Mouse (Mus musculus) lung, embryonic 14.5 days (tissue): ENCODE data around the gene Runx2. TPM values are rescaled to one million over a fixed set of nuclear protein-coding genes. Genes with fewer than 3 reads are reported as not detected.
A peak's percentile ranks its signal among the peaks of the same experiment; 100 is the strongest.

Experiments used
- ATAC-seq: fragments of 200-750 bp; cut with Nextera tagmentation; 2 replicates; pipeline ENCODE4 v1.8.0; 2017; ENCODE audit warnings: mild to moderate bottlenecking, moderate TSS enrichment, moderate library complexity; ENCODE audit not compliant: insufficient read depth
- DNase-seq: peaks from one replicate; pipeline ENCODE4 v3.0.0-alpha.2; 2015
- H3K27ac ChIP-seq: fragments of 300-500 bp; sonication (generic); 2 replicates; pipeline ENCODE4 v1.5.1; 2014; ENCODE audit warnings: low read depth, mild to moderate bottlenecking, moderate library complexity
- H3K27me3 ChIP-seq: fragments of 300-500 bp; sonication (generic); 2 replicates; pipeline ENCODE4 v1.6.1; 2014; ENCODE audit warnings: low read length, control low read depth; ENCODE audit not compliant: insufficient read depth
- H3K36me3 ChIP-seq: fragments of 300-500 bp; sonication (generic); 2 replicates; pipeline ENCODE4 v1.6.1; 2014; ENCODE audit warnings: control low read depth; ENCODE audit not compliant: insufficient read depth
- H3K4me1 ChIP-seq: fragments of 300-500 bp; sonication (generic); 2 replicates; pipeline ENCODE4 v1.6.1; 2014; ENCODE audit warnings: antibody characterized with exemption, control low read depth; ENCODE audit not compliant: insufficient read depth
- H3K4me2 ChIP-seq: fragments of 300-500 bp; sonication (generic); 2 replicates; pipeline ENCODE4 v1.6.1; 2014; ENCODE audit warnings: mild to moderate bottlenecking
- H3K4me3 ChIP-seq: fragments of 300-500 bp; sonication (generic); 2 replicates; pipeline ENCODE4 v1.5.1; 2014; ENCODE audit warnings: low read depth, low read length
- H3K9ac ChIP-seq: fragments of 300-500 bp; sonication (generic); 2 replicates; pipeline ENCODE4 v1.6.1; 2014
- H3K9me3 ChIP-seq: fragments of 300-500 bp; sonication (generic); 2 replicates; pipeline ENCODE4 v1.6.1; 2016; ENCODE audit warnings: low read depth, low read length, control low read depth
- CTCF ChIP-seq: IDR thresholded peaks from 2 replicates; pipeline ENCODE4 v1.5.1; 2016; ENCODE audit warnings: antibody characterized with exemption, low read depth
- WGBS: fragments of 180-500 bp; shearing (Covaris S2); extraction: QIAGEN DNeasy Blood & Tissue Kit; methylation state at CpG from one replicate; pipeline ENCODE4 v1.1.7; 2014; 5-methylcytosine and 5-hydroxymethylcytosine counted together
- polyA plus RNA-seq: library from polyadenylated mRNA; unstranded; fragments of >200 nt; fragmentation: Nextera tagmentation; extraction: Ambion mirVana; gene quantifications from 2 replicates; pipeline ENCODE4 v1.2.1, GENCODE M21; 2014

Runx2 gene
- polyA plus RNA-seq, 1 experiment from 2014 or later = 1.3 TPM

- H3K9ac ChIP-seq = no peak overlapping the region
- no peak for TF ChIP-seq CTCF
- H3K9me3 ChIP-seq = no peaks in the 10 kb centered on the region
- peak overlapping the region; percentile 62; the same call in 1 of the 2 replicates for H3K27ac ChIP-seq
- ATAC-seq = peak; percentile 60; the same call in 1 of the 2 replicates
- peak overlapping the region; percentile 43 for H3K4me2 ChIP-seq
- 20% methylated on average over 2 of the region's 2 CpGs for WGBS
- H3K36me3 ChIP-seq = no peaks in the 10 kb centered on the region
- peaks cover 7% of the 10 kb centered on the region; the same call in 1 of the 2 replicates for H3K4me1 ChIP-seq
- DNase-seq = no peak
- H3K27me3 ChIP-seq = no peaks in the 10 kb centered on the region
- H3K4me3 ChIP-seq = no peak overlapping the region
Measured at GRCm38 (mm10) chr17:44623707-44624106, 190.9 kb downstream of the Runx2 start.

GRCm38 (mm10) chr17:44623271-44623670 lies 191.3 kb downstream of the Runx2 start:
- ATAC-seq = 0 out of 2 replicates have a peak, but pooled peaks have one; percentile 13
- DNase-seq = peak; percentile 71
- Histone ChIP-seq H3K4me1 (peaks cover 7% of the 10 kb centered on the region; the same call in 1 of the 2 replicates), H3K27me3 (no peaks in the 10 kb centered on the region), H3K4me2 (peak overlapping the region; percentile 43), H3K4me3 (no peak overlapping the region), H3K36me3 (no peaks in the 10 kb centered on the region), H3K9me3 (no peaks in the 10 kb centered on the region), H3K27ac (peak overlapping the region; percentile 62), H3K9ac (no peak overlapping the region)
- WGBS = 21% methylated on average over 8 of the region's 8 CpGs
- no peak for TF ChIP-seq CTCF

GRCm38 (mm10) chr17:44620456-44620855 lies 194.1 kb downstream of the Runx2 start:
- DNase-seq (no peak), ATAC-seq (no peak)
- H3K4me2 ChIP-seq = no peak overlapping the region
- no peak overlapping the region for H3K9ac ChIP-seq
- H3K27ac ChIP-seq = no peak overlapping the region
- 86% methylated on average over 2 of the region's 2 CpGs for WGBS
- no peaks in the 10 kb centered on the region for H3K9me3 ChIP-seq
- no peaks in the 10 kb centered on the region for H3K36me3 ChIP-seq
- no peaks in the 10 kb centered on the region for H3K27me3 ChIP-seq
- peaks cover 7% of the 10 kb centered on the region for H3K4me1 ChIP-seq
- no peak overlapping the region for H3K4me3 ChIP-seq
- TF ChIP-seq CTCF = no peak

GRCm38 (mm10) chr17:44618691-44619090 lies 195.9 kb downstream of the Runx2 start:
- H3K4me3 ChIP-seq = 0 out of 2 replicates have a peak overlapping the region, but pooled peaks have one; percentile 8
- H3K36me3 ChIP-seq = no peaks in the 10 kb centered on the region
- ATAC-seq = no peak
- H3K4me1 ChIP-seq = peaks cover 4% of the 10 kb centered on the region
- TF ChIP-seq CTCF = no peak
- no peaks in the 10 kb centered on the region for H3K9me3 ChIP-seq
- no peaks in the 10 kb centered on the region for H3K27me3 ChIP-seq
- peak overlapping the region; percentile 49 for H3K4me2 ChIP-seq
- no peak overlapping the region for H3K9ac ChIP-seq
- H3K27ac ChIP-seq = peak overlapping the region; percentile 61; the same call in 1 of the 2 replicates
- WGBS = 30% methylated on average over 11 of the region's 11 CpGs
- DNase-seq = peak; percentile 76

- Histone ChIP-seq H3K4me2 (peak overlapping the region; percentile 49), H3K4me1 (no peaks in the 10 kb centered on the region; the same call in none of the 2 replicates), H3K9me3 (no peaks in the 10 kb centered on the region), H3K36me3 (no peaks in the 10 kb centered on the region), H3K27ac (peak overlapping the region; percentile 61; the same call in 1 of the 2 replicates), H3K4me3 (no peak overlapping the region), H3K27me3 (no peaks in the 10 kb centered on the region), H3K9ac (no peak overlapping the region; the same call in 1 of the 2 replicates)
- 33% methylated on average over 10 of the region's 10 CpGs for WGBS
- no peak for TF ChIP-seq CTCF
- peak; percentile 92 for ATAC-seq
- peak; percentile 78 for DNase-seq
Measured at GRCm38 (mm10) chr17:44618175-44618574, 196.4 kb downstream of the Runx2 start.

- peak; percentile 36 for DNase-seq
- no peak overlapping the region for H3K4me3 ChIP-seq
- peak overlapping the region; percentile 61; the same call in 1 of the 2 replicates for H3K27ac ChIP-seq
- H3K4me2 ChIP-seq = peak overlapping the region; percentile 49; the same call in 1 of the 2 replicates
- no peak overlapping the region; the same call in 1 of the 2 replicates for H3K9ac ChIP-seq
- no peaks in the 10 kb centered on the region for H3K27me3 ChIP-seq
- TF ChIP-seq CTCF = no peak
- no peaks in the 10 kb centered on the region for H3K9me3 ChIP-seq
- H3K4me1 ChIP-seq = no peaks in the 10 kb centered on the region; the same call in none of the 2 replicates
- peak; percentile 30; the same call in 1 of the 2 replicates for ATAC-seq
- 24% methylated on average over 2 of the region's 2 CpGs for WGBS
- H3K36me3 ChIP-seq = no peaks in the 10 kb centered on the region
Measured at GRCm38 (mm10) chr17:44617741-44618140, 196.9 kb downstream of the Runx2 start.

GRCm38 (mm10) chr17:44613716-44614715 lies 200.6 kb downstream of the Runx2 start:
- DNase-seq = peak; percentile 55
- Histone ChIP-seq H3K9me3 (no peaks in the 10 kb centered on the region), H3K4me1 (no peaks in the 10 kb centered on the region; the same call in 1 of the 2 replicates), H3K36me3 (no peaks in the 10 kb centered on the region), H3K27me3 (no peaks in the 10 kb centered on the region), H3K9ac (no peak overlapping the region), H3K4me2 (no peak overlapping the region), H3K27ac (no peak overlapping the region), H3K4me3 (no peak overlapping the region)
- ATAC-seq = no peak
- WGBS = 72% methylated on average over 26 of the region's 26 CpGs
- TF ChIP-seq CTCF = no peak
